Mouse (Mus musculus): ENCODE data around the gene Il19. TPM values are rescaled to one million over a fixed set of nuclear protein-coding genes. Genes with fewer than 3 reads are reported as not detected.

The Il19 gene
- polyA plus RNA-seq (2015; fragmentation: Nextera tagmentation; extraction: Ambion mirVana), result 0.17 TPM in 1 of 2 replicates, not detected in the other

GRCm38 (mm10) chr1:130940065-130940687 lies at the start of gene Il19:
Gene Il19 (minus strand): TSS chr1:130940115.
- Histone ChIP-seq H3K4me3 (ENCODE audit: low read length) (no peak within 1 kb of the TSS), H3K9ac (replicated peaks; ENCODE audit: low read length) (no peak within 1 kb of the TSS), H3K4me2 (replicated peaks; ENCODE audit: low read depth, low read length) (no peak within 1 kb of the TSS), H3K36me3 (ENCODE audit: insufficient read depth, low read length) (no peaks in the 10 kb centered on the region), H3K27me3 (ENCODE audit: insufficient read depth, low read length) (no peaks in the 10 kb centered on the region), H3K27ac (ENCODE audit: low read length) (no peak within 1 kb of the TSS), H3K9me3 (ENCODE audit: low read length) (no peaks in the 10 kb centered on the region), H3K4me1 (ENCODE audit: insufficient read depth, low read length) (peaks cover 9% of the 10 kb centered on the region)
- no peak for ATAC-seq (ENCODE audit: low FRiP score, low TSS enrichment)
- 64% methylated on average over 4 of the region's 4 CpGs for WGBS

GRCm38 (mm10) chr1:130989331-130989730 lies 49.4 kb upstream of the Il19 start:
- H3K4me2 ChIP-seq (replicated peaks; ENCODE audit: low read depth, low read length), result no peak overlapping the region
- no peak overlapping the region for H3K27ac ChIP-seq (ENCODE audit: low read length)
- H3K4me1 ChIP-seq (ENCODE audit: insufficient read depth, low read length), result no peaks in the 10 kb centered on the region
- ATAC-seq (ENCODE audit: low FRiP score, low TSS enrichment), result no peak
- H3K27me3 ChIP-seq (ENCODE audit: insufficient read depth, low read length), result no peaks in the 10 kb centered on the region
- H3K4me3 ChIP-seq (ENCODE audit: low read length), result no peak overlapping the region
- WGBS, result 84% methylated on average over 3 of the region's 3 CpGs
- H3K9ac ChIP-seq (replicated peaks; ENCODE audit: low read length), result no peak overlapping the region
- no peaks in the 10 kb centered on the region for H3K36me3 ChIP-seq (ENCODE audit: insufficient read depth, low read length)
- no peaks in the 10 kb centered on the region for H3K9me3 ChIP-seq (ENCODE audit: low read length)

DNA sequence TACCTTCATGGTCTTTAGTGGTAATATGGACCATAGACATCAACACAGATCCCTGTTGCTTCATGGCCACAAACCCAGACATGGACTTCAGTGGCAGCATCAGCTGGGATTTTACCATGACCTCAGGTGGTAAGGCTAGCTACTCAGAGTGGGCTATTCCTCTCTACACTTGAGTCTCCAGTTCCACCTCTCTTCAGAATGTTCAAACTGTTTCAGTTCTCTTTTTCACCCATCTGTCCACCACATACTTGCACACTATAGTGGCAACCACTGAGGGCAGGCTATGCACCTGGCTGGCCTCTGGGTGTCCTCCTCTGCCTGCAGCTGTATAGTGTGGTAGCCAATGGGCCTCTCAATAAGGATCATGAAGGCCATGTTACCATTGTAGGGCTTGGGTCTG lies 47.5 kb upstream of the Il19 start:
- Histone ChIP-seq H3K9me3 (ENCODE audit: low read length) (no peaks in the 10 kb centered on the region), H3K9ac (replicated peaks; ENCODE audit: low read length) (no peak overlapping the region), H3K4me1 (ENCODE audit: insufficient read depth, low read length) (no peaks in the 10 kb centered on the region), H3K27me3 (ENCODE audit: insufficient read depth, low read length) (no peaks in the 10 kb centered on the region), H3K4me2 (replicated peaks; ENCODE audit: low read depth, low read length) (no peak overlapping the region), H3K36me3 (ENCODE audit: insufficient read depth, low read length) (no peaks in the 10 kb centered on the region), H3K4me3 (ENCODE audit: low read length) (no peak overlapping the region), H3K27ac (ENCODE audit: low read length) (no peak overlapping the region)
- no peak for ATAC-seq (ENCODE audit: low FRiP score, low TSS enrichment)

- H3K27me3 ChIP-seq (ENCODE audit: insufficient read depth, low read length), result no peaks in the 10 kb centered on the region
- no peaks in the 10 kb centered on the region for H3K4me1 ChIP-seq (ENCODE audit: insufficient read depth, low read length)
- no peaks in the 10 kb centered on the region for H3K36me3 ChIP-seq (ENCODE audit: insufficient read depth, low read length)
- no peaks in the 10 kb centered on the region for H3K9me3 ChIP-seq (ENCODE audit: low read length)
- no peak overlapping the region for H3K4me3 ChIP-seq (ENCODE audit: low read length)
- WGBS, result 89% methylated on average over 5 of the region's 5 CpGs
- H3K4me2 ChIP-seq (replicated peaks; ENCODE audit: low read depth, low read length), result no peak overlapping the region
- H3K9ac ChIP-seq (replicated peaks; ENCODE audit: low read length), result no peak overlapping the region
- no peak overlapping the region for H3K27ac ChIP-seq (ENCODE audit: low read length)
- no peak for ATAC-seq (ENCODE audit: low FRiP score, low TSS enrichment)
Measured at GRCm38 (mm10) chr1:130987001-130987400, 47.1 kb upstream of the Il19 start.

GRCm38 (mm10) chr1:130984441-130984840 lies 44.5 kb upstream of the Il19 start:
- no peak for ATAC-seq (ENCODE audit: low FRiP score, low TSS enrichment)
- H3K27me3 ChIP-seq (ENCODE audit: insufficient read depth, low read length), result no peaks in the 10 kb centered on the region
- no peaks in the 10 kb centered on the region for H3K36me3 ChIP-seq (ENCODE audit: insufficient read depth, low read length)
- no peak overlapping the region for H3K4me2 ChIP-seq (replicated peaks; ENCODE audit: low read depth, low read length)
- WGBS, result 63% methylated on average over 7 of the region's 7 CpGs
- no peak overlapping the region for H3K4me3 ChIP-seq (ENCODE audit: low read length)
- no peaks in the 10 kb centered on the region for H3K4me1 ChIP-seq (ENCODE audit: insufficient read depth, low read length)
- no peak overlapping the region for H3K9ac ChIP-seq (replicated peaks; ENCODE audit: low read length)
- H3K9me3 ChIP-seq (ENCODE audit: low read length), result no peaks in the 10 kb centered on the region
- H3K27ac ChIP-seq (ENCODE audit: low read length), result no peak overlapping the region

- Histone ChIP-seq H3K27ac (ENCODE audit: low read length) (no peak overlapping the region), H3K4me2 (replicated peaks; ENCODE audit: low read depth, low read length) (no peak overlapping the region), H3K36me3 (ENCODE audit: insufficient read depth, low read length) (no peaks in the 10 kb centered on the region), H3K4me3 (ENCODE audit: low read length) (no peak overlapping the region), H3K27me3 (ENCODE audit: insufficient read depth, low read length) (no peaks in the 10 kb centered on the region), H3K9me3 (ENCODE audit: low read length) (no peaks in the 10 kb centered on the region), H3K9ac (replicated peaks; ENCODE audit: low read length) (no peak overlapping the region), H3K4me1 (ENCODE audit: insufficient read depth, low read length) (no peaks in the 10 kb centered on the region)
- 65% methylated on average over 1 of the region's 1 CpGs for WGBS
- no peak for ATAC-seq (ENCODE audit: low FRiP score, low TSS enrichment)
Measured at GRCm38 (mm10) chr1:130979455-130979854, 39.5 kb upstream of the Il19 start.

DNA sequence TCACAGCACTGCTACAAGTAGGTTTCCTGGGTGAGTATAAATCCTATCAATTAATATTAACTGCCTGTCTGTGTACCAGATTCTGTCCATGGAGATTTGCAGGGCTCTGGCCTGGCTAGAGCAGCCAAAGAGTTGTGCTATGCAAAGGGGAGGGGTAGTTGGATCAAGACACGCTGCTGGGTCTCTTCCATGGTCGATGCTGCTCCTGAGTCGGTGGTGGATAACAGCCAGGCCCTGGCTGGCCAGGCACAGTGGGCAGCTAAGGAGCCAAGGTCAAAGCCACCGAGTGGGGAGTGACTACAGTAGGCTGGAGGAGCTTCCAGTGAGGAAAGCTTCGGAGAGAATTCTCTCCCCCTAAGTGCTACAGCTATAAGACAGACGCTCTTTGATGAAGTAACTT lies 24.0 kb upstream of the Il19 start:
- Histone ChIP-seq H3K36me3 (ENCODE audit: insufficient read depth, low read length) (no peaks in the 10 kb centered on the region), H3K27ac (ENCODE audit: low read length) (no peak overlapping the region), H3K4me1 (ENCODE audit: insufficient read depth, low read length) (no peaks in the 10 kb centered on the region), H3K9me3 (ENCODE audit: low read length) (no peaks in the 10 kb centered on the region), H3K4me3 (ENCODE audit: low read length) (no peak overlapping the region), H3K27me3 (ENCODE audit: insufficient read depth, low read length) (no peaks in the 10 kb centered on the region), H3K9ac (replicated peaks; ENCODE audit: low read length) (no peak overlapping the region), H3K4me2 (replicated peaks; ENCODE audit: low read depth, low read length) (no peak overlapping the region)
- 71% methylated on average over 6 of the region's 6 CpGs for WGBS
- ATAC-seq (ENCODE audit: low FRiP score, low TSS enrichment), result no peak

GRCm38 (mm10) chr1:130946920-130947319 lies 7.0 kb upstream of the Il19 start:
- Histone ChIP-seq H3K36me3 (ENCODE audit: insufficient read depth, low read length) (no peaks in the 10 kb centered on the region), H3K9ac (replicated peaks; ENCODE audit: low read length) (no peak overlapping the region), H3K4me2 (replicated peaks; ENCODE audit: low read depth, low read length) (no peak overlapping the region), H3K4me1 (ENCODE audit: insufficient read depth, low read length) (peaks cover 6% of the 10 kb centered on the region), H3K27me3 (ENCODE audit: insufficient read depth, low read length) (no peaks in the 10 kb centered on the region), H3K27ac (ENCODE audit: low read length) (peak overlapping the region; percentile 52; the same call in 1 of the 2 replicates), H3K4me3 (ENCODE audit: low read length) (no peak overlapping the region), H3K9me3 (ENCODE audit: low read length) (no peaks in the 10 kb centered on the region)
- peak; percentile 42; the same call in 1 of the 2 replicates for ATAC-seq (ENCODE audit: low FRiP score, low TSS enrichment)
- 25% methylated on average over 6 of the region's 6 CpGs for WGBS

DNA sequence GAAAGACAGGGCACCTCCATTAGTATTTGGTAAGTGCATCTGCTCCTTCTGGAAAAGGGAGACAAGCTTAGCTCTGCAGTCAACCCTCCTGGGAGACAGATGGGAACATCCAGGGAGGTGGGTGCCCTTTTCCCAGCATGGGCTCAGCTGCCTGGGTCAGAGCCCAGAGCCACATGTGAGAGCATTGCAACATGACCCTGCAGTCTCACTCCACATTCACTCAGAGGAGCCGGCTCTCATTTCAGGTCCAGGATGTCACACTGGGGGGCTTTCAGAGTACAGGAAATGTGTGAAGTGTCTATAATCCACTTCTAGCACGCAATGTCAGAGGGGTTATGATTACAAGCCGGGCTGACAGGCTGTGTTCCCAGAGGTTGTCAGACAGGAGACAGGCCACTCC lies 1.9 kb upstream of the Il19 start:
- no peak overlapping the region for H3K27ac ChIP-seq (ENCODE audit: low read length)
- no peak overlapping the region for H3K9ac ChIP-seq (replicated peaks; ENCODE audit: low read length)
- H3K4me1 ChIP-seq (ENCODE audit: insufficient read depth, low read length), result peaks cover 6% of the 10 kb centered on the region
- H3K27me3 ChIP-seq (ENCODE audit: insufficient read depth, low read length), result no peaks in the 10 kb centered on the region
- H3K9me3 ChIP-seq (ENCODE audit: low read length), result no peaks in the 10 kb centered on the region
- H3K4me2 ChIP-seq (replicated peaks; ENCODE audit: low read depth, low read length), result no peak overlapping the region
- H3K4me3 ChIP-seq (ENCODE audit: low read length), result no peak overlapping the region
- ATAC-seq (ENCODE audit: low FRiP score, low TSS enrichment), result no peak
- no peaks in the 10 kb centered on the region for H3K36me3 ChIP-seq (ENCODE audit: insufficient read depth, low read length)
- 12% methylated on average over 3 of the region's 3 CpGs for WGBS

DNA sequence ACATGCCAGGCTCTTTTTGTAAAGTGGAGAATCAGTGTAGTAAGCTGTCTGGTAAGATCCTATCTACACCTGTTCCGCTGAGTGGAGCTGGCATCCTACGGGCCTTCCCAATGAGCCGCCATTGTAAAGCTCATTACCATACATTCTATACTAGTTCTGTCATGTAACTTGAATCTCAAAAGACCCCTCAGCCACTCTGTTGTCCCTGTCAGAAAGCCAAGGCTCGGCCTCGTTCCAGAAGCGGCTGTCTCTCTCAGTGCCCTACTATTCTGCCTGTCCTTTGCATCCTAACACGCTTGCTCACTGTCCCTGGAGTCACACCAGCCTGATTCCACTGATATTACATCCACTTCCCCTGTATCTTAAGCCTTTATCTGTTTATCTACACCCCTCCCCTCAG lies 1.7 kb downstream of the Il19 start:
- H3K4me3 ChIP-seq (ENCODE audit: low read length), result no peak overlapping the region
- H3K36me3 ChIP-seq (ENCODE audit: insufficient read depth, low read length), result no peaks in the 10 kb centered on the region
- no peak overlapping the region for H3K9ac ChIP-seq (replicated peaks; ENCODE audit: low read length)
- no peak overlapping the region for H3K27ac ChIP-seq (ENCODE audit: low read length)
- no peak for ATAC-seq (ENCODE audit: low FRiP score, low TSS enrichment)
- no peaks in the 10 kb centered on the region for H3K27me3 ChIP-seq (ENCODE audit: insufficient read depth, low read length)
- no peaks in the 10 kb centered on the region for H3K9me3 ChIP-seq (ENCODE audit: low read length)
- H3K4me2 ChIP-seq (replicated peaks; ENCODE audit: low read depth, low read length), result no peak overlapping the region
- H3K4me1 ChIP-seq (ENCODE audit: insufficient read depth, low read length), result peaks cover 4% of the 10 kb centered on the region; the same call in 1 of the 2 replicates
- WGBS, result 73% methylated on average over 7 of the region's 7 CpGs

Measured in kidney, embryonic 16.5 days (tissue).